Mouse (Mus musculus) stomach, postnatal 0 days (tissue): ENCODE data around the gene Lrcol1. TPM values are rescaled to one million over a fixed set of nuclear protein-coding genes. Genes with fewer than 3 reads are reported as not detected.

Experiments
- ATAC-seq: fragments of 200-750 bp; cut with Nextera tagmentation; 2 replicates; pipeline ENCODE4 v1.8.0; 2017; ENCODE audit not compliant: low FRiP score, low TSS enrichment
- DNase-seq: peaks from one replicate; pipeline ENCODE4 v3.0.0-alpha.2; 2016; ENCODE audit warnings: low spot score
- H3K27ac ChIP-seq: fragments of 300-500 bp; sonication (generic); replicated peaks from 2 replicates; pipeline ENCODE4 v1.5.1; 2014; ENCODE audit warnings: mild to moderate bottlenecking, control low read depth
- H3K27me3 ChIP-seq: fragments of 300-500 bp; sonication (generic); 2 replicates; pipeline ENCODE4 v1.6.1; 2014; ENCODE audit warnings: low read length; ENCODE audit not compliant: control insufficient read depth, insufficient read depth
- H3K36me3 ChIP-seq: fragments of 300-500 bp; sonication (generic); 2 replicates; pipeline ENCODE4 v1.6.1; 2014; ENCODE audit warnings: low read length, mixed read lengths; ENCODE audit not compliant: control insufficient read depth, insufficient read depth
- H3K4me1 ChIP-seq: fragments of 300-500 bp; sonication (generic); replicated peaks from 2 replicates; pipeline ENCODE4 v1.6.1; 2014; ENCODE audit warnings: antibody characterized with exemption; ENCODE audit not compliant: control insufficient read depth, insufficient read depth
- H3K4me2 ChIP-seq: fragments of 300-500 bp; sonication (generic); replicated peaks from 2 replicates; pipeline ENCODE4 v1.6.1; 2014; ENCODE audit warnings: low read depth, mild to moderate bottlenecking, control low read depth, moderate library complexity
- H3K4me3 ChIP-seq: fragments of 300-500 bp; sonication (generic); 2 replicates; pipeline ENCODE4 v1.5.1; 2014; ENCODE audit warnings: low read depth, low read length, control low read depth
- H3K9ac ChIP-seq: fragments of 300-500 bp; sonication (generic); 2 replicates; pipeline ENCODE4 v1.6.1; 2014; ENCODE audit warnings: mild to moderate bottlenecking, low read length, control low read depth, mixed read lengths
- H3K9me3 ChIP-seq: fragments of 300-500 bp; sonication (generic); 2 replicates; pipeline ENCODE4 v1.6.1; 2016; ENCODE audit warnings: low read length; ENCODE audit not compliant: control insufficient read depth
- CTCF ChIP-seq: IDR thresholded peaks from 2 replicates; pipeline ENCODE4 v1.5.1; 2016; ENCODE audit warnings: antibody characterized with exemption, low read depth, mild to moderate bottlenecking, moderate library complexity
- EP300 ChIP-seq: optimal IDR thresholded peaks from 2 replicates; pipeline ENCODE3; 2016; ENCODE audit warnings: antibody characterized with exemption
- WGBS: fragments of 180-500 bp; shearing (Covaris S2); extraction: QIAGEN DNeasy Blood & Tissue Kit; methylation state at CpG from one replicate; pipeline ENCODE4 v1.1.7; 2014; 5-methylcytosine and 5-hydroxymethylcytosine counted together
- polyA plus RNA-seq: library from polyadenylated mRNA; unstranded; fragments of >200 nt; fragmentation: Nextera tagmentation; extraction: Ambion mirVana; gene quantifications from 2 replicates; pipeline ENCODE4 v1.2.1, GENCODE M21; 2015

The Lrcol1 gene
- polyA plus RNA-seq: not detected in 2 replicates

- Histone ChIP-seq H3K36me3 (no peaks in the 10 kb centered on the region), H3K4me2 (no peak within 1 kb of the TSS), H3K27ac (no peak within 1 kb of the TSS), H3K27me3 (no peaks in the 10 kb centered on the region; the same call in 1 of the 2 replicates), H3K9me3 (no peaks in the 10 kb centered on the region), H3K4me3 (no peak within 1 kb of the TSS), H3K4me1 (0 out of 2 replicates have a peak, but pooled peaks cover 2% of the 10 kb centered on the region), H3K9ac (no peak within 1 kb of the TSS)
- WGBS: 58% methylated on average over 4 of the region's 4 CpGs
- ATAC-seq (no peak), DNase-seq (no peak)
- TF ChIP-seq CTCF (no peak), EP300 (no peak)
These were observed at the start of gene Lrcol1 for GRCm38 (mm10) chr5:110344524-110344923. Gene Lrcol1, plus strand, starts transcription at chr5:110344730.

GRCm38 (mm10) chr5:110296637-110297036, 47.9 kb upstream of the Lrcol1 start:
- 92% methylated on average over 1 of the region's 1 CpGs for WGBS
- H3K27me3 ChIP-seq: no peaks in the 10 kb centered on the region
- no peak for ATAC-seq
- no peaks in the 10 kb centered on the region for H3K9me3 ChIP-seq
- no peak for DNase-seq
- no peak overlapping the region for H3K9ac ChIP-seq
- H3K27ac ChIP-seq: no peak overlapping the region
- no peak for TF ChIP-seq CTCF
- TF ChIP-seq EP300: no peak
- H3K36me3 ChIP-seq: 0 out of 2 replicates have a peak, but pooled peaks cover 3% of the 10 kb centered on the region
- no peak overlapping the region for H3K4me3 ChIP-seq
- H3K4me2 ChIP-seq: no peak overlapping the region
- no peaks in the 10 kb centered on the region for H3K4me1 ChIP-seq

GRCm38 (mm10) chr5:110300591-110300990, 43.9 kb upstream of the Lrcol1 start:
- TF ChIP-seq EP300: no peak
- TF ChIP-seq CTCF: no peak
- no peaks in the 10 kb centered on the region for H3K27me3 ChIP-seq
- no peak overlapping the region for H3K4me2 ChIP-seq
- no peaks in the 10 kb centered on the region for H3K4me1 ChIP-seq
- DNase-seq (no peak), ATAC-seq (no peak)
- no peak overlapping the region for H3K9ac ChIP-seq
- 91% methylated on average over 2 of the region's 2 CpGs for WGBS
- H3K36me3 ChIP-seq: 0 out of 2 replicates have a peak, but pooled peaks cover 3% of the 10 kb centered on the region
- no peak overlapping the region for H3K4me3 ChIP-seq
- H3K9me3 ChIP-seq: no peaks in the 10 kb centered on the region
- H3K27ac ChIP-seq: no peak overlapping the region

GRCm38 (mm10) chr5:110308861-110309260, 35.7 kb upstream of the Lrcol1 start:
- Histone ChIP-seq H3K27me3 (no peaks in the 10 kb centered on the region), H3K4me3 (no peak overlapping the region), H3K9me3 (no peaks in the 10 kb centered on the region), H3K4me1 (no peaks in the 10 kb centered on the region), H3K9ac (no peak overlapping the region), H3K36me3 (peaks cover 3% of the 10 kb centered on the region; the same call in 1 of the 2 replicates), H3K4me2 (no peak overlapping the region), H3K27ac (no peak overlapping the region)
- 93% methylated on average over 7 of the region's 7 CpGs for WGBS
- ATAC-seq: no peak
- no peak for DNase-seq
- TF ChIP-seq CTCF (no peak), EP300 (no peak)

- Histone ChIP-seq H3K36me3 (peaks cover 3% of the 10 kb centered on the region; the same call in 1 of the 2 replicates), H3K27me3 (no peaks in the 10 kb centered on the region), H3K4me2 (no peak overlapping the region), H3K9me3 (no peaks in the 10 kb centered on the region), H3K4me1 (no peaks in the 10 kb centered on the region), H3K4me3 (no peak overlapping the region), H3K27ac (no peak overlapping the region), H3K9ac (no peak overlapping the region)
- 89% methylated on average over 3 of the region's 3 CpGs for WGBS
- ATAC-seq (no peak), DNase-seq (no peak)
- TF ChIP-seq EP300: no peak
These were observed 31.4 kb upstream of the Lrcol1 start for GRCm38 (mm10) chr5:110313127-110313526.

GRCm38 (mm10) chr5:110330508-110330907, 14.0 kb upstream of the Lrcol1 start:
- no peak for DNase-seq

More at GRCm38 (mm10) chr5:110330508-110330907, 14.0 kb upstream of the Lrcol1 start:
- H3K4me1 ChIP-seq: no peaks in the 10 kb centered on the region
- ATAC-seq: no peak
- H3K9me3 ChIP-seq: no peaks in the 10 kb centered on the region
- H3K27me3 ChIP-seq: no peaks in the 10 kb centered on the region
- 72% methylated on average over 3 of the region's 3 CpGs for WGBS
- TF ChIP-seq CTCF (no peak), EP300 (no peak)
- peaks cover 5% of the 10 kb centered on the region; the same call in 1 of the 2 replicates for H3K36me3 ChIP-seq
- H3K9ac ChIP-seq: no peak overlapping the region
- no peak overlapping the region for H3K27ac ChIP-seq
- no peak overlapping the region for H3K4me2 ChIP-seq
- H3K4me3 ChIP-seq: no peak overlapping the region
